Mouse (Mus musculus): ENCODE measurements around the gene Tia1.

DNA sequence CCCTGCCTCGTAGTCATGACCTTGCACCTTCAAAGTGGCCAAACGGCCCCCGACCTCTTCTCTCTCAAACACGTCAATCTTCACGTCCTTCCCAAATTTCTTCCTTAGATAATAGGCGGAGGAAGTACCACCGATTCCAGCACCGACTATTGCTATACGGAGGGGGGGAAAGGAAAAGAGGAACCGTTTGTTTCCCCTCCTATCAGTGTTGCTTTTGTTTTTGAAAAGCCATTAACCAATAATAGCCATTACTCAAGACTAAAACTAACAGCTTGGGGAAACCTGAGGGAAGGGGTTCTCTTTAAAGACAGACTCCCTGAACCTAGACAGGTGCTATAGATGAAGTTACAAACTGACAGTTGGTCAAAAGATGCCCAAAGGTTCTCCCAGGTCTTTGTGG, 8.1 kb upstream of the Tia1 start:
- TF ChIP-seq POLR2A (IDR thresholded peaks at IDR 0.05; ENCODE audit: borderline replicate concordance, extremely low read depth, low read depth, low read length) (no peak), CTCF (IDR thresholded peaks at IDR 0.05; ENCODE audit: insufficient read depth, low read length) (no peak)
